Mouse (Mus musculus) intestine, embryonic 15.5 days (tissue): Measurements from ENCODE around the gene Fryl. TPM values are rescaled to one million over a fixed set of nuclear protein-coding genes. Genes with fewer than 3 reads are reported as not detected.

Source experiments
- ATAC-seq: fragments of 200-750 bp; cut with Nextera tagmentation; 2 replicates; pipeline ENCODE4 v1.8.0; 2017; ENCODE audit warnings: moderate TSS enrichment, moderate library complexity
- H3K27ac ChIP-seq: fragments of 300-500 bp; sonication (generic); 2 replicates; pipeline ENCODE4 v1.5.1; 2015; ENCODE audit warnings: mild to moderate bottlenecking, inconsistent platforms
- H3K27me3 ChIP-seq: fragments of 300-500 bp; sonication (generic); replicated peaks from 2 replicates; pipeline ENCODE4 v1.6.1; 2015; ENCODE audit warnings: inconsistent platforms
- H3K36me3 ChIP-seq: fragments of 300-500 bp; sonication (generic); 2 replicates; pipeline ENCODE4 v1.6.1; 2015; ENCODE audit warnings: inconsistent platforms
- H3K4me1 ChIP-seq: fragments of 300-500 bp; sonication (generic); replicated peaks from 2 replicates; pipeline ENCODE4 v1.6.1; 2015; ENCODE audit warnings: inconsistent platforms
- H3K4me2 ChIP-seq: fragments of 300-500 bp; sonication (generic); replicated peaks from 2 replicates; pipeline ENCODE4 v1.6.1; 2015; ENCODE audit warnings: mild to moderate bottlenecking, inconsistent platforms
- H3K4me3 ChIP-seq: fragments of 300-500 bp; sonication (generic); replicated peaks from 2 replicates; pipeline ENCODE4 v1.5.1; 2015; ENCODE audit warnings: inconsistent platforms
- H3K9ac ChIP-seq: fragments of 300-500 bp; sonication (generic); 2 replicates; pipeline ENCODE4 v1.6.1; 2015; ENCODE audit warnings: inconsistent platforms
- H3K9me3 ChIP-seq: fragments of 300-500 bp; sonication (generic); 2 replicates; pipeline ENCODE4 v1.6.1; 2016; ENCODE audit warnings: inconsistent platforms
- WGBS: fragments of 180-500 bp; shearing (Covaris S2); methylation state at CpG from one replicate; pipeline ENCODE4 v1.1.7; 2015; 5-methylcytosine and 5-hydroxymethylcytosine counted together
- polyA plus RNA-seq: library from polyadenylated mRNA; unstranded; fragments of >200 nt; fragmentation: Nextera tagmentation; extraction: Ambion mirVana; gene quantifications from 2 replicates; pipeline ENCODE4 v1.2.1, GENCODE M21; 2015

The Fryl gene
- polyA plus RNA-seq, 1 experiment from 2014 or later = 28.4 TPM

DNA sequence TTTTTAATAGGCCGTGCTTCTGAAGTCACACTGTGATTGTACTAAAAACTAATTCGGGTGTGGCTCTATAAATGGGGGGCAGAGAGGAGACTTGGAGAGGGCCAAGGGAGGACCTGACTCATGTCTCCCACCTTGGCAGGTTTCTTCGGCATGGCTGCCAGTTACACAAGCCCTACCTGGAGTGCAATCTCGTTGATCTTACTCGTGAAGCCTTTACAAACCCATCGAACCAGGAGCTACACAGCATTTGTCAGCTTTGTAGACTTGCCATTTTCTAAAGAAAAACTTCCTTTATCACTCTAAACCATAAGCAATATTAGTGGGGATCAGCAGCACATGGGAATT is 45.5 kb downstream of the Fryl start:
- no peaks in the 10 kb centered on the region for H3K9me3 ChIP-seq
- H3K27me3 ChIP-seq = no peaks in the 10 kb centered on the region
- 86% methylated on average over 6 of the region's 6 CpGs for WGBS
- ATAC-seq = no peak
- H3K9ac ChIP-seq = no peak overlapping the region
- peaks cover 5% of the 10 kb centered on the region; the same call in 1 of the 2 replicates for H3K36me3 ChIP-seq
- no peak overlapping the region for H3K27ac ChIP-seq
- H3K4me1 ChIP-seq = peaks cover 4% of the 10 kb centered on the region; the same call in 1 of the 2 replicates
- no peak overlapping the region for H3K4me3 ChIP-seq
- no peak overlapping the region for H3K4me2 ChIP-seq

DNA sequence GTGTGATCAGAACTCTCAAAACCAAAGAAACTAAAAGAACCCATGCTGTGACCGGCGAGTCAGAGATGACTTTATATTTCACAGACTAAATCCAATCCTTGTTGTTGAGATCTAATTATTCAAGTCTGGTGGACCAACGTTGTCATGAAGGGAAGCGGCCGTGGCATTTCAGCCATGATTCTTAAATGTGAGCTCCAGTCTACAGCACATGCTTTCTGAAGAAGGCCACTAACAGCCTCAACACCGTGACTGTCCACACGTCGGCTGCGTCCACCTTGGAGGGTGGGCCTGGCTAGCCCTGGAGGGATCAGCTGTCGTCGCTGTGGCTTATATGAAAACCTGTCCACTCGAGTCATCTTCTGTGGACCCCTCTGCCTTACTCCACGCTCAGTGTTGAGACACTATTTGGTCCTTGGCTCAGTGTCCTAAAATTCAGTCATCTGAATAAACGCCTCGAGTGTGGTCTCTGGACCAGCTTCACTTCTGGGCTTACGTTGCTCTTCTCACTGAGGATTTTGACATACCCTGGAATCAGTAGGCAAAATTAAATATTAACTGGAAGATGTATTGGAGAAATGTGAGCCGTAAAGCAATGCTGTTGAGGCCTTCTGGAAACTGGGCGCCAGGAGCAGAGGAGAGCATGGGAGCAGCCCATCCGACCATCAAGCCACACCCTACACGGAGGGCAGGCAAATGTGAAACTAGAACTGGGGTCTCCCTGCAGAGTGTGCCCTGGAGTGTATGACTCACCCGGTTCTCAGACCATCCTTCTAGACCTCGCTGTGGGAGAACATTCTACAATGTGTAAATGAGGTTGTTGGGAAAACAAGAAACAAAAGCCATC is 46.1 kb downstream of the Fryl start:
- Histone ChIP-seq H3K4me1 (peaks cover 4% of the 10 kb centered on the region; the same call in 1 of the 2 replicates), H3K9ac (no peak overlapping the region), H3K9me3 (no peaks in the 10 kb centered on the region), H3K27ac (no peak overlapping the region), H3K36me3 (peaks cover 5% of the 10 kb centered on the region; the same call in 1 of the 2 replicates), H3K27me3 (no peaks in the 10 kb centered on the region), H3K4me3 (no peak overlapping the region), H3K4me2 (no peak overlapping the region)
- ATAC-seq = peak; percentile 81
- WGBS = 80% methylated on average over 22 of the region's 22 CpGs

DNA sequence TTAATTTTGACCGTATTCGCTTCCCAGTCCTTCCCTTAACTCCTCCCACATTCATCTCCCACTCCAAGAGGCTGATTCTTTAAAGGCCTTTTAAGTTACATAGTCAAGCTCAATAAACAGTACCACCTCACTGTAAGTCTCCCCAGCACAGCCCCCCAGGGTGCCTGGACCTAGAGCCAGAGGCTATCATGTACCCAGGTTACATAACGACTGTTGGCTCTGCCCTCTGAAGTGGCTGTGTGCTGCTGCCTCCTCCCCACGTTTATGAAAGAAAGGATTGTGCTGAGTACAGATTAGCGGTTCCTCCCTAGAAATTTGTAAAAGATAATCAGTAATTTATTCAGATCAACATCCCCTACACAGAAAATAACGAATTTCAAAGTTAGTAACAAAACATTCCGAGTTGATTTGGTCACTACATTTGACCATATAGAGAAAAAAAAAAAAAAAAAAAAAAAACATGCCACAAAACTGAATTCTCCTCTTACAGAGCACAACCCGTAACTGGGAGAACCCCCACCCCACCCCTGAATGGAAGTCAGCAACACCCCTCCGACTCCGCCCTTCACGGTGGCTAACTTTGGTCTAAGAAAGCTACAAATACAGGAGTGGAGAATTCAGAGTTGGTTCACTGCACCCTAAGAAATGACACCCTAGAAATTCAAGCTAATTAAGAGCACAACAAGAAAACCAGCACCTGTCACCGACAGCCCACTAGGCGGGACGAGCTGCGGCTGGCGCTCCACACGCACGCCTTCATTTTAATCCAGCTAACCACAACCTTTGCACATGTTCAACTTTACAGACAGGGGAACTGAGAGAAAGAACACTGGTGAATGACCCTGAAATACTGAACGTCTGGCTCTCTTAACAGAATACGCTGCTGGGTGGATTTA is 47.0 kb downstream of the Fryl start:
- H3K9me3 ChIP-seq = no peaks in the 10 kb centered on the region
- no peak overlapping the region for H3K4me2 ChIP-seq
- no peak for ATAC-seq
- H3K27me3 ChIP-seq = no peaks in the 10 kb centered on the region
- no peak overlapping the region for H3K27ac ChIP-seq
- H3K4me3 ChIP-seq = no peak overlapping the region
- H3K9ac ChIP-seq = no peak overlapping the region
- peaks cover 4% of the 10 kb centered on the region; the same call in 1 of the 2 replicates for H3K4me1 ChIP-seq
- peaks cover 5% of the 10 kb centered on the region; the same call in 1 of the 2 replicates for H3K36me3 ChIP-seq
- WGBS = 75% methylated on average over 20 of the region's 20 CpGs

DNA sequence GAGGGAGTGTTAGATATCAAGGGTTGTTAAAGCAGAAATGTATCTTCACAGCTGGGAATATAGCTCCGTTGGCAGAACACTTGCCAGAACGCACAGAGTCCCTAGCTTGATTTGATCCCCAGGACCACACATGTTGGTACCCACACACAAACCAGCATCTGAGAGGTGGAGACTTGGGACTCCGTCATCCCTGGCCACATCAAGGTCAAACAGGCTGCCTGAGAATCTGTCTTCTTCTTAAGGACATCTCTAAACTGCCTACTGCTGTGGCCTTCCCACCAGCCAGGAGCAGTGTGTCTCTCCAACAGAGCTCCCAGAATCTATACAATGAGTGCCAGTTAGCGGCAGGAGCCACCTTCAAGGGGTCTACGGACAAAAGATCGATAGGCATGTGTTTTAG is 47.8 kb downstream of the Fryl start:
- Histone ChIP-seq H3K4me3 (no peak overlapping the region), H3K9ac (no peak overlapping the region), H3K36me3 (peaks cover 2% of the 10 kb centered on the region; the same call in 1 of the 2 replicates), H3K27ac (no peak overlapping the region), H3K4me1 (peaks cover 4% of the 10 kb centered on the region; the same call in 1 of the 2 replicates), H3K9me3 (no peaks in the 10 kb centered on the region), H3K4me2 (no peak overlapping the region), H3K27me3 (no peaks in the 10 kb centered on the region)
- WGBS = 60% methylated on average over 6 of the region's 6 CpGs
- no peak for ATAC-seq

DNA sequence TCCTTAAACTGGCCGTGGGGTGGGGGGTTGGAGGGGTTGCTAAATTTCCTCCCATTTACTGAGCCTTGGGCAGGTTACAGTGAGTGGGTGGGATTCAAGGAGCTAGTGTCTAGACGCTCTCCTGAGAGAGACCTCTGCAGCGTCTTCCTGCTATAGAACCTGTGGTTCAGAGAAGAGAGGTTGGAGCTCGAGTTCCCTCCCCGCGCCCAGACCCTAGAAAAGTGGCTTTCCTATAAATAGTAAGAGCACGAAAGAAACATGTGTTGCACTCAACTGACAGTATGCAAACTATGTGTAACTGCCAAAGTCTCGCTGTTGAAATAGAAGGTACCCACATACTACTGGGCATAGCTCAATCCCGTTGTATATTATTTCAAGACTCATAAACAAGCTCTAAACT is 49.7 kb downstream of the Fryl start:
- peaks cover 4% of the 10 kb centered on the region; the same call in 1 of the 2 replicates for H3K4me1 ChIP-seq
- no peak for ATAC-seq

DNA sequence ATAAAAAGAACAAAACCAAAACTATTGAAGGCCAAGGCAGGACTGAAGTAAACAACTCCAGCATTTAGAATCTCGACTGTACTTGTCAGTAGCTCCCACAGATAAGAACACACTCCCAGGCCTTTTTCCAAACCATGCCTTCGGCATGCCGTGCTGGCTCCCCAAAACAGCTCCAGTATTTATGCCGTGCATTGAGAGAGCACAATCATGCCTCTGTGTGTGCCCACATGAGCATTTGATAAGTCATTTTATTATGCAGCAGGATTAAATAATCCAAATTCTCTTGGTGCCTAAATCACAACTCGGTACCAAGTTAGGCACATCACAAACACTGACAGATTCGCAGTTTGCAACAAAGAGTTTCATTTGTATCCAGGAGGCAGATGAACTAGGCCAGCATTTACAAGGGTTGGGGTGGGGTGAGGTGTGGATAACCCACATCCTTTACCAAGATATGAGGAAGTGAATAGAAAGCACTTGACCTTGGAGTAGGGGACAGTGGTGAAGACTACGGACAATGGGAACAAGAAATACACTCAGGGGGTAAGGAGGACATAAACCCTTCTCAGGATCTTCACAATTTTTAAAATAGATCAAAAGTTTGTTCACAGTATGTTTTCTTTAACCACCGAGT is 50.3 kb downstream of the Fryl start:
- Histone ChIP-seq H3K27me3 (no peaks in the 10 kb centered on the region), H3K4me2 (no peak overlapping the region), H3K36me3 (peaks cover 2% of the 10 kb centered on the region; the same call in 1 of the 2 replicates), H3K9ac (no peak overlapping the region), H3K4me3 (no peak overlapping the region), H3K27ac (no peak overlapping the region), H3K9me3 (no peaks in the 10 kb centered on the region), H3K4me1 (peaks cover 4% of the 10 kb centered on the region; the same call in 1 of the 2 replicates)
- ATAC-seq = no peak
- 72% methylated on average over 8 of the region's 8 CpGs for WGBS

More for the DNA sequence above, 49.7 kb downstream of the Fryl start:
- 78% methylated on average over 9 of the region's 9 CpGs for WGBS
- Histone ChIP-seq H3K9ac (no peak overlapping the region), H3K4me2 (no peak overlapping the region), H3K36me3 (peaks cover 2% of the 10 kb centered on the region; the same call in 1 of the 2 replicates), H3K4me3 (no peak overlapping the region), H3K27ac (no peak overlapping the region), H3K27me3 (no peaks in the 10 kb centered on the region), H3K9me3 (no peaks in the 10 kb centered on the region)

DNA sequence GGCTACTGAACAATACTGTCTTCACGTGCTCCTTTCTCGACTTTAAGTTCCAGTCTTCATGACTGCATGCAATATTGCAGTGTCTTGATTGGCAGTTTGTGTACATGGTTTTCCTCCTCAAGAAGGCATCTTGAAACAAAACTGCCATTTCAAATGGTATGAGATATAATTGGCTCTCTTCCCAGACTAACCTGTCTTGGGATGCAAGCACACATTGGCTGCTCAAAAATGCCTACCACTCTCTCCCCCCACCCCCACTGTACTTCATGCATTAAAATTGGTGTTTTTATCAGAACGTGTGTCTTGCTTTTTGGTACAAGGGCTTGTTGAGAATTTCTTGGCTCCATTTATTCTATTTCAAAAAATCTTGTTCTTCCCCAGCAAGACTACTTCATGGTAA is 51.4 kb downstream of the Fryl start:
- no peak overlapping the region for H3K9ac ChIP-seq
- no peak for ATAC-seq
- H3K27me3 ChIP-seq = no peaks in the 10 kb centered on the region
- H3K4me2 ChIP-seq = no peak overlapping the region
- no peak overlapping the region for H3K4me3 ChIP-seq
- peaks cover 4% of the 10 kb centered on the region; the same call in 1 of the 2 replicates for H3K4me1 ChIP-seq
- H3K36me3 ChIP-seq = no peaks in the 10 kb centered on the region
- H3K27ac ChIP-seq = no peak overlapping the region
- H3K9me3 ChIP-seq = no peaks in the 10 kb centered on the region
- 85% methylated on average over 3 of the region's 3 CpGs for WGBS

DNA sequence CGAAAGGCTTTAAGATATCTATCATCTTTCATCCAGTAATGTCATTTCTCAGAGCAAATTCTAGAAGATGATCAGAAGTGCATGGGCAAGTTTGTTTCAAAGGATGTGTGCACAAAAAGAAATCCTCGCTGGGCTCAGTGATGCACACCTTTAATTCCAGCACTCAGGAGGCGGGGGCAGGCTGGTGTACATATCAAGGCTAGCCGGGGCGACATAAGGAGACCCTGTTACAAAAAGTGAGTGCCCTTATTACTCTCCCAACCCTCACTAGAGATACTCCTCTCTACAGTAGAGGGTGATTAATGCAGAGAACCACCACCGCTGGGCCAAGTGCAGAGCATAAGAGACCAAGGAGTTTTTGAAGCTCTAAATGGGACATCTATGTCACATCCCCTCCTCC is 53.9 kb downstream of the Fryl start:
- Histone ChIP-seq H3K9ac (no peak overlapping the region), H3K4me1 (no peaks in the 10 kb centered on the region), H3K4me2 (no peak overlapping the region), H3K36me3 (no peaks in the 10 kb centered on the region), H3K27ac (no peak overlapping the region), H3K27me3 (no peaks in the 10 kb centered on the region), H3K9me3 (no peaks in the 10 kb centered on the region), H3K4me3 (no peak overlapping the region)
- no peak for ATAC-seq
- 67% methylated on average over 6 of the region's 6 CpGs for WGBS

DNA sequence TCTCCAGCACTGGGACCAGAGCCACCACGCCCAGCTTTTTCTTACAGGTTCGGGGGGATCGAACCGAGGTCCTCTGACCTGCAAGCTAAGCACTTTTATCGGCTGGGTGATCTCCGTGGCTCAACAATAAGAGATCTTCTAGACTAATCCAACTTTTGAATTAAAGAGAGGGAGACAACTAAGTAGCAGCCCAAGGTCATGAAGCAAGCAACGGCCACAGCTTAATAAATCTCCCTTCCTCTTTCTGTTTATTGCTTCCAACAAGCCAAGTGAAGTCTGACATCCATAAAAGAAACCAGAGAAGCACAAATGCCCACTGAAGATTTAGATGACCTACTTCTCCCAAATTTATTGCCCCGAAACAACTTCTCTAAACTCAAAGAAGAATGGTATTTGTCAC is 54.3 kb downstream of the Fryl start:
- H3K9me3 ChIP-seq = no peaks in the 10 kb centered on the region
- no peak overlapping the region for H3K4me2 ChIP-seq
- 61% methylated on average over 8 of the region's 8 CpGs for WGBS
- no peaks in the 10 kb centered on the region for H3K4me1 ChIP-seq
- H3K27me3 ChIP-seq = no peaks in the 10 kb centered on the region
- ATAC-seq = no peak
- H3K36me3 ChIP-seq = no peaks in the 10 kb centered on the region
- no peak overlapping the region for H3K27ac ChIP-seq
- H3K9ac ChIP-seq = no peak overlapping the region
- no peak overlapping the region for H3K4me3 ChIP-seq

DNA sequence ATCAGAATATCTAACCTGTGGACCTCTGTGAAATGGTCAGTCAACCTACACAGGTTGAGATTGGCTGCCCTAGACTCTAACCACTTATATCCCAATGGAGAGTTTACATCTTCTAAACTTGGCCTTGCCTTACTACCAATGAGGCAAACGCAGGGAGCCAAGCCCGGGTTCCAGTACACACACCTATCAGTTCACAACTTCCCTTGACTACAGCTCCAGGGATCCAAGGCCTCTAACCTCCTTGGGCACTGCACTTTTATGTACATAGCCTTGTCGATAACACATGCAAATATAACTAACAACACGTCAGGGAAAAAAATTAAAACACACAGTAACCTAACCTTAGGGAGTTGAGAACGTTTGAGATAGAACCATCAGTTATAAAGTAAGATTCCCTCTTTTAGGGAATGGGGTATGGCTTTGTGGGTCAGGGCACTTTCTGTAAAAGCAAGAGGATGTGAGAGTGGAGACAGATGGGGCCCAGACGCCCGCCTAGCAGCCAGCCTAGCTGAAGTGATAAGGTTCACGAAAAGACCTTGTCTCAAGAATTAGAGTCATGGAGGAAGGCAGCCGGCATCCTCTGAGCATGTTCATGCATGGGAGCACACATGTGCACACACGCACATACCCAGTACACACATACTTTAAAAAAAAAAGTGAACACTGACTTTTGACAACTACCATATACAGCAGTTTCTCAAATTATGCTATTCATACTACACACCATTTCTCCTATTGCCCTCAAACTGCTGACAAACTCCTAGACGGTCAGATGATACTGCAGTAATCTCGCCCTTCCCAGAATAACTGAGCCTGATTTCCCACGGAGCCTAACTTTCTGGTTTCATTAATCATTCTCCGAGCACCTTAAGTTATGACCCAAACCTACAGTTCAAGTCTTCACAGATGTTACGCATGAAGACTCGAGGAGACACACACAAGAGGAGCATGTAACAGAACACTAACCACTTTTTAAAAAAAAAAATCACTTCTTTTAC is 55.7 kb downstream of the Fryl start:
- Histone ChIP-seq H3K27ac (no peak overlapping the region), H3K4me2 (no peak overlapping the region), H3K27me3 (no peaks in the 10 kb centered on the region), H3K36me3 (no peaks in the 10 kb centered on the region), H3K9ac (no peak overlapping the region), H3K4me1 (no peaks in the 10 kb centered on the region), H3K4me3 (no peak overlapping the region), H3K9me3 (no peaks in the 10 kb centered on the region)
- peak; percentile 48 for ATAC-seq
- 61% methylated on average over 16 of the region's 16 CpGs for WGBS

DNA sequence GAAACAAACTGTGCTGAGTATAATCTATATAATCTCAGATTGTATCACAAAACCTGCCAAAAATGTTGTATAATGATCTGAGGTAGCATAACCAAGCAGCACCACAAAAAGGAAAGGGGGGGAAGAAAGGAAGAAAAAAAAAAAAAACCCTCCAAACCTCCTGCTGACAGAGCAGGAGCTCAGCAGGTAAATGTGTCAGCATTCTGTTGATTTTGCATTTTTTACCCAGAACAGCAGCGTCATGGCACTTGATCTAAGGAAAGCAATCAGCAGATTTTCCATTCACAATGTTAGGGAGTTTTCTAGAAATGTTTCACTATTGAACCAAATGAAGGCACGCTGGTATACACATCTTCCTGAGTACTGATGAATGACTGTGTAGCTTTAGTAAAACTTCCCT is 56.8 kb downstream of the Fryl start:
- H3K27me3 ChIP-seq = no peaks in the 10 kb centered on the region
- H3K4me2 ChIP-seq = no peak overlapping the region
- H3K27ac ChIP-seq = no peak overlapping the region
- H3K36me3 ChIP-seq = no peaks in the 10 kb centered on the region
- WGBS = 80% methylated on average over 2 of the region's 2 CpGs
- no peak for ATAC-seq
- H3K9ac ChIP-seq = no peak overlapping the region
- H3K4me3 ChIP-seq = no peak overlapping the region
- H3K9me3 ChIP-seq = no peaks in the 10 kb centered on the region
- no peaks in the 10 kb centered on the region for H3K4me1 ChIP-seq
